Mouse (Mus musculus): ENCODE measurements around the gene Mag. TPM values are rescaled to one million over a fixed set of nuclear protein-coding genes. Genes with fewer than 3 reads are reported as not detected.

The Mag gene
- polyA plus RNA-seq, 1 experiment: 0.94 TPM

DNA sequence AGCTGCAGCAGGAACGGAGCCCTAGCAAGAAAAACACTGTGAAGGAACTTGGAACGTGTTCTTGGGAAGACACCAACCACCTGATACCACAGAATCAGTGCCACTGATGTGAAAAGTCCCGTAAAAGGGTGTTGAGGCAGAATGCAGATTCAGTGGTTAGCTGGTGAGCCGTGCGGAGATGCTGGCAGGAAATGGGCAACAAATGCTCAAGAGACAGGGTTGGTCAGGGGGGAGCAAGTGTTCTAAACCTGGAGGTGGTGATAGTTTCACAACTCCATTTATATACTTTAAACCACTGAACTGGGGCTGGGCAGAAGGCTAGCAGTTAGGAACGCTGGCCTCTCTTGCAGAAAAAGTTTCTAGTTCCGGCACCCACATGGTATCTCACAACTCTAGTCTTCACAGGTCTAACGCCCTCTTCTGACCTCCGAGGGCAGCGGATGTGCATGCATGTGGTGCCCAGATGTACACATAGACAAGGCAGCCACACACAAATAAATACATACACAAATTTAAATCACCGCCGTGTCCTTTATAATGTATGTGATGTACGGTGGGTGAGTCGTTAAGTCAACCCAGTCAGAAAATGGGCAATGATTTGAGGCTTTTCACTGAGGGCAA lies 27.0 kb downstream of the Mag start:
- DNase-seq: no peak
- Histone ChIP-seq H3K4me3 (ENCODE audit: insufficient read depth, low read depth, low read length) (no peak overlapping the region), H3K27ac (ENCODE audit: insufficient read depth, low read depth, low read length) (no peak overlapping the region), H3K4me1 (ENCODE audit: control insufficient read depth, insufficient read depth, low read length) (no peaks in the 10 kb centered on the region), H3K27me3 (replicated peaks; ENCODE audit: control insufficient read depth, insufficient read depth, low read length) (no peaks in the 10 kb centered on the region), H3K36me3 (ENCODE audit: control insufficient read depth, insufficient read depth, low read length) (no peaks in the 10 kb centered on the region)
- TF ChIP-seq POLR2A (IDR thresholded peaks at IDR 0.05; ENCODE audit: low read depth, low read length): no peak
- TF ChIP-seq CTCF (conservative IDR thresholded peaks at IDR 0.05; ENCODE audit: insufficient read depth, insufficient read length, low read depth, low read length): no peak
- 84% methylated on average over 14 of the region's 14 CpGs for WGBS

DNA sequence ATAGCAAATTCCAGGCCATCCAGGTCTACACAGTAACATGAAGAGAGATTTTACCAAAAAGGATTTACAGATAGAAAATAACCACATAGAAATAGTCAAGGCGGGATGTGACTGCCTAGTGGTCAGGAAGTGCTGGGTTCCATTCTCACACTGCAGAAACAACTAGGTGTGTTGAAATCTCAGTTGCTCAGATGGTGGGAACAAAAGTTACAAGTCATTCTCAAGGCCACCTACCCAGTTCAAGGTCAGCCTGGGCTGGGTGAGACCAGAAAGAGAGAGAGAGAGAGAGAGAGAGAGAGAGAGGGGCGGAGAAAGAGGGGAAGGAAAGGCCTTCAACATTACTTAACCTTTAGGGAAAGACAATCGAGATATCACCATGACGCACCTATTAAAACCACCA lies 27.8 kb downstream of the Mag start:
- no peak overlapping the region for H3K27ac ChIP-seq (ENCODE audit: insufficient read depth, low read depth, low read length)
- H3K36me3 ChIP-seq (ENCODE audit: control insufficient read depth, insufficient read depth, low read length): no peaks in the 10 kb centered on the region
- H3K27me3 ChIP-seq (replicated peaks; ENCODE audit: control insufficient read depth, insufficient read depth, low read length): no peaks in the 10 kb centered on the region
- no peaks in the 10 kb centered on the region for H3K4me1 ChIP-seq (ENCODE audit: control insufficient read depth, insufficient read depth, low read length)
- TF ChIP-seq CTCF (conservative IDR thresholded peaks at IDR 0.05; ENCODE audit: insufficient read depth, insufficient read length, low read depth, low read length) (no peak), POLR2A (IDR thresholded peaks at IDR 0.05; ENCODE audit: low read depth, low read length) (no peak)
- DNase-seq: no peak
- H3K4me3 ChIP-seq (ENCODE audit: insufficient read depth, low read depth, low read length): no peak overlapping the region
- WGBS: 82% methylated on average over 4 of the region's 4 CpGs

DNA sequence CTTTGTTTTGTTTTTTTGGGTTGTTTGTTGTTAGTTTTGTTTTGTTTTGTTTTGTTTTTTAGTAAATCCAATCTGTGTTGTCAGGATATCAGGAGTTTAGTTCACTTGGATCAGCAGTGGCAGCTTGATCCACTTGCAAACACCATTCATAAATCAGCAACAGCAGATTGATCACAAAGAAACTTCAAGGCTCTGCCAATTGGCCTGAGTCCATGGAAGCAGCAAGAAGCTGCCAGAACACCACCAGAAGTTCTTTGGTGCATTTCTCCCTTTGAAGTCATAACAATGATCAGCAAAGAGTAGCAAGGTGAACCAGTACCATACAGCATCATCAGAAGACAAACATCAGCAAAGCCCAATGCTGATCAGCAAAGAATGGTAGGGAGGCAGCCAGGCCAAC lies 30.6 kb downstream of the Mag start:
- TF ChIP-seq POLR2A (IDR thresholded peaks at IDR 0.05; ENCODE audit: low read depth, low read length): no peak

DNA sequence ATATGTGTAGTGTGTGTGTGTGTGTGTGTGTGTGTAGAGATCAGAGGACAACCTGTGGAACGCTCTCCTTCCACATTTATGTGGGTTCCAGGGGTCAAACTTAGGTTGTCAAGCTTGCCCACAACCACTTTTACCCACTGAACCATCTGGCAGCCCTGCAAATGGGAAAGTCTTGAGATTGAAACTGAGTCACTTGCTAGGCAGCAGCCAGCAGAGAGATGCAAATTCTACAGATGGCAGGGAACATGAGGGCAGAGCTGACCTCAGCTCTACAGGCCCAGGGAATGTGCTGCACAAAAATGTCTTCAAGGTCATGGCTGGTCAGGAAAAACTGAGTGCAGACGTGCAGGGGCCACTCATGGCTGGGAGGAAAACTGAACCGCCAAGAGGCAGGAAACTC lies 33.3 kb downstream of the Mag start:
- 64% methylated on average over 3 of the region's 3 CpGs for WGBS
- TF ChIP-seq POLR2A (IDR thresholded peaks at IDR 0.05; ENCODE audit: low read depth, low read length): no peak
- no peak for TF ChIP-seq CTCF (conservative IDR thresholded peaks at IDR 0.05; ENCODE audit: insufficient read depth, insufficient read length, low read depth, low read length)
- no peaks in the 10 kb centered on the region for H3K4me1 ChIP-seq (ENCODE audit: control insufficient read depth, insufficient read depth, low read length)

More for the DNA sequence above, 30.6 kb downstream of the Mag start:
- no peak for DNase-seq
- no peak overlapping the region for H3K27ac ChIP-seq (ENCODE audit: insufficient read depth, low read depth, low read length)
- no peaks in the 10 kb centered on the region for H3K4me1 ChIP-seq (ENCODE audit: control insufficient read depth, insufficient read depth, low read length)
- no peak overlapping the region for H3K4me3 ChIP-seq (ENCODE audit: insufficient read depth, low read depth, low read length)
- no peaks in the 10 kb centered on the region for H3K36me3 ChIP-seq (ENCODE audit: control insufficient read depth, insufficient read depth, low read length)
- H3K27me3 ChIP-seq (replicated peaks; ENCODE audit: control insufficient read depth, insufficient read depth, low read length): no peaks in the 10 kb centered on the region

DNA sequence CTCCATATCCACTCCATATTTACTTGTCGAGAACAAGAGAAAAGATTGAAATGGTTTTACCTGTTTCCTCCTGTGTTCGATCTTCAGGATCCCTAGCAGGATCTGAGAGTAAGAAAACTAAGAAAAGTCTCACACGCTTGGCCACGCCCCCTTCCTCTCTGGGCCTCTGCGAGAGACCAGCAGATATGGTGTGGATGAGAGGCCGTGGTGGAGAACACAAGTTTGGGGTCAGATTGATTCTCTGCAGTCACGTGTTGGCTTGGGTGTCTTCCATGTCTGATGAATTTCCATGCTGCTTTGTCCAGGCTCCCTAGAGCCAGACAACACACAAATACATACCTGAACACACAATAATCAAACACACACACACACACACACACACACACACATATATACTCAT lies 34.5 kb downstream of the Mag start, which contains the start of gene Cd22:
Gene Cd22, minus strand, starts transcription at position 167 of the 400 bp plus-strand sequence.
- H3K27me3 ChIP-seq (replicated peaks; ENCODE audit: control insufficient read depth, insufficient read depth, low read length): no peaks in the 10 kb centered on the region
- TF ChIP-seq CTCF (conservative IDR thresholded peaks at IDR 0.05; ENCODE audit: insufficient read depth, insufficient read length, low read depth, low read length) (no peak), POLR2A (IDR thresholded peaks at IDR 0.05; ENCODE audit: low read depth, low read length) (no peak)
- 57% methylated on average over 7 of the region's 7 CpGs for WGBS
- H3K4me1 ChIP-seq (ENCODE audit: control insufficient read depth, insufficient read depth, low read length): no peaks in the 10 kb centered on the region
- DNase-seq: no peak
- H3K27ac ChIP-seq (ENCODE audit: insufficient read depth, low read depth, low read length): no peak within 1 kb of the TSS
- H3K36me3 ChIP-seq (ENCODE audit: control insufficient read depth, insufficient read depth, low read length): no peaks in the 10 kb centered on the region
- no peak within 1 kb of the TSS for H3K4me3 ChIP-seq (ENCODE audit: insufficient read depth, low read depth, low read length)

More for the DNA sequence above, 33.3 kb downstream of the Mag start:
- H3K36me3 ChIP-seq (ENCODE audit: control insufficient read depth, insufficient read depth, low read length): no peaks in the 10 kb centered on the region
- no peaks in the 10 kb centered on the region for H3K27me3 ChIP-seq (replicated peaks; ENCODE audit: control insufficient read depth, insufficient read depth, low read length)
- H3K4me3 ChIP-seq (ENCODE audit: insufficient read depth, low read depth, low read length): no peak overlapping the region
- no peak overlapping the region for H3K27ac ChIP-seq (ENCODE audit: insufficient read depth, low read depth, low read length)
- no peak for DNase-seq

DNA sequence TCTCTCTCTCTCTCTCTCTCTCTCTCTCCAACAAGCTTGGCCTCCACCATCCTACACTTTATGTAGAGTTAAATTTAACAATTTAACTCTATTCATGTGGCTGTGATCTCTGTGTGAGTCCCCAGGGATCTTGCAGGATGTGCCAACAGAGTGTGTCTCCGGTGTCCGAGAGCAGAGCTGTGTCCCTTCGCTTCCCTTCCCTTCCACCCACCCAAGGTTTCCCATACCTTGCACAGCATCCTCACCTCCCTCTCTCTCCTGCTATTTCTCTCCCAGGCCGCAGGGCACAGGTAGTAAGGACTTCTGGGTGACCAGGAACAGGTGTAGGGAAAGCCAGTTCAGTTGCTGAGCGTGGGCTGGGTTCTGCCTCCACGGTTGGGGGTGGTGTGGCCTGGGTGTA lies 35.7 kb downstream of the Mag start:
- no peak for DNase-seq
- WGBS: 74% methylated on average over 6 of the region's 6 CpGs

DNA sequence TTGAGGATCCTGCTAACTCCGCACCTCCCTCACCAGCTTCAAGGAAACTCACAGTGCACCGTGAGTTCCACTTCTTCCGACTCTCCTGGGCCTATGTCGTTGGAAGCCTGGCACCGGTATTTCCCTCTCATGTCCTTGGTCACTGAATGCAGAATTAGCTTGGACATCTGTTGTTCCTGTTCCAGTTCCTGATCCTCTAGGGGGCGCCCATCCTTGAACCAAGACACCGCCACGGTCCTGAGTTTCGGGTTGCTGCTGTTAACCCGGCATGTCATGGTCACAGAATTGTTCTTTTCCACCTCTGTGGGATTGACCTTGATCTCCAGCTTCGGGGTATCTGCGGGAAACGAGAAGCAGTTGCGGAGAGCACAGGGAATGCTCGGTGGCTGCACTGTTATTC lies 41.6 kb downstream of the Mag start:
- H3K27ac ChIP-seq (ENCODE audit: insufficient read depth, low read depth, low read length): no peak overlapping the region
- H3K4me3 ChIP-seq (ENCODE audit: insufficient read depth, low read depth, low read length): no peak overlapping the region
- DNase-seq: peak; percentile 81
- WGBS: 14% methylated on average over 15 of the region's 15 CpGs
- H3K36me3 ChIP-seq (ENCODE audit: control insufficient read depth, insufficient read depth, low read length): no peaks in the 10 kb centered on the region
- TF ChIP-seq POLR2A (IDR thresholded peaks at IDR 0.05; ENCODE audit: low read depth, low read length) (no peak), CTCF (conservative IDR thresholded peaks at IDR 0.05; ENCODE audit: insufficient read depth, insufficient read length, low read depth, low read length) (peak; percentile 79)
- no peaks in the 10 kb centered on the region for H3K27me3 ChIP-seq (replicated peaks; ENCODE audit: control insufficient read depth, insufficient read depth, low read length)
- no peaks in the 10 kb centered on the region for H3K4me1 ChIP-seq (ENCODE audit: control insufficient read depth, insufficient read depth, low read length)

More for the DNA sequence above, 35.7 kb downstream of the Mag start:
- no peaks in the 10 kb centered on the region for H3K27me3 ChIP-seq (replicated peaks; ENCODE audit: control insufficient read depth, insufficient read depth, low read length)
- H3K36me3 ChIP-seq (ENCODE audit: control insufficient read depth, insufficient read depth, low read length): no peaks in the 10 kb centered on the region
- no peak overlapping the region for H3K4me3 ChIP-seq (ENCODE audit: insufficient read depth, low read depth, low read length)
- TF ChIP-seq CTCF (conservative IDR thresholded peaks at IDR 0.05; ENCODE audit: insufficient read depth, insufficient read length, low read depth, low read length) (no peak), POLR2A (IDR thresholded peaks at IDR 0.05; ENCODE audit: low read depth, low read length) (no peak)
- no peak overlapping the region for H3K27ac ChIP-seq (ENCODE audit: insufficient read depth, low read depth, low read length)
- H3K4me1 ChIP-seq (ENCODE audit: control insufficient read depth, insufficient read depth, low read length): no peaks in the 10 kb centered on the region
